Mouse (Mus musculus) c-Kit-positive CD71-negative TER-119-negative erythroid progenitor cells, embryonic 14.5 days (primary cell): ENCODE measurements around the gene Atp6v1b1.

Experiments
- DNase-seq: peaks from one replicate; pipeline ENCODE4 v3.0.0-alpha.2; 2013; ENCODE audit warnings: low read depth

Atp6v1b1 gene

GRCm38 (mm10) chr6:83715461-83716196, 27.2 kb upstream of the Atp6v1b1 start:
- no peak for DNase-seq

GRCm38 (mm10) chr6:83717026-83717425, 25.8 kb upstream of the Atp6v1b1 start:
- no peak for DNase-seq

DNA sequence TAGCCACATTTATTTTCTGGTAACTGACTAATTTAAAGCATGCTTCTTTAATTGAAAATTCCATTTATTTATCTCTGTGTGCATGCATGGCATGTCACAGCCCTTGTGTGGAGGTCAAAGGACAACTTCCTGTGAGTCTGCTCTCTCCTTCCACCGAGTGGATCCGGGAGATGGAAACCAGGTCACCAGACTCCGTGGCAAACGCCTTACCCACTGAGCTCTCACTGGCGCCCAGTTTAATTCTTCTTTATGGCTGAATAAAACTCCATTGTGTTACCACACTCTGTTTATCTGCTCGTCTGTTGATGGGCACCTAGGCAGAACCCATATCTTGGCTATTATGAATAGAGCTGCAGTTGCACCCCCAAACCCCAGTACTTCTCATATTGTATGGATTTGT, 20.3 kb upstream of the Atp6v1b1 start:
- DNase-seq, result no peak

DNA sequence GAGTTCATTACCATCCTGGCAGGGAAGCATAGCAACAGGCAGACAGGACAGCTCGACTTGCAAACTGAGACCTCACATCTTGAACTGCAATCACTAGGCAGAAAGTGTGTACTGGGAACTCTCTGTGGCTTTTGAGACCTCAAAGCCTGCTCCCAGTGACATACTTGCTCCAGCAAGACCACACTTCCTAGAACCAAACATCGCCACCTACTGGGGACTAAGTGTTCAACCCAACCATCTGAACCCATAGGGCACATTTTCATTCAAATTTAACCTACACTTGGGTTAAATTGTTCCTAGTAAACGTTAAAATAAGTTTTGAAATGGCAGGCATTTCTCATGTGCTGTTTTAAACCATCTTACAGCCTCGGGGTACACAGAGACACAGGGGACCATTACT, 15.6 kb upstream of the Atp6v1b1 start:
- DNase-seq, result no peak

DNA sequence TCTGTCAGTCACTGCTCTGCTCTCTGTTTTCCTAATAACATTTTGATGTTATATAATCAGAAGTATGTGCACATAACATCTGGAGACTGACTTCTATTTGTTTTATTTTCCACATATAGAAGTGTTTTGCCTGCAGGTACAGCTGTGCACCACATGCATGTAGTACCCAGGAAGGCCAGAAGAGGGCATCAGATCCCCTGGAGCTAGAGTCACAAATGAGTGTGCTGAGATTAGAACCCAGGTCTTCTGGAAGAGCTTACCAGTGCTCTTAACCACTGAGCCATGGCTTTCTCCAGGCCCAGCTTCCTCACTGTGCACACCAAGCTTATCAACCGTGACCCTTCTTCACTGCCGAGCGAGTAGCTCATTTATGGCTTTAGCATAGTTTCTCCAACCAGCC, 14.3 kb upstream of the Atp6v1b1 start:
- DNase-seq, result no peak

DNA sequence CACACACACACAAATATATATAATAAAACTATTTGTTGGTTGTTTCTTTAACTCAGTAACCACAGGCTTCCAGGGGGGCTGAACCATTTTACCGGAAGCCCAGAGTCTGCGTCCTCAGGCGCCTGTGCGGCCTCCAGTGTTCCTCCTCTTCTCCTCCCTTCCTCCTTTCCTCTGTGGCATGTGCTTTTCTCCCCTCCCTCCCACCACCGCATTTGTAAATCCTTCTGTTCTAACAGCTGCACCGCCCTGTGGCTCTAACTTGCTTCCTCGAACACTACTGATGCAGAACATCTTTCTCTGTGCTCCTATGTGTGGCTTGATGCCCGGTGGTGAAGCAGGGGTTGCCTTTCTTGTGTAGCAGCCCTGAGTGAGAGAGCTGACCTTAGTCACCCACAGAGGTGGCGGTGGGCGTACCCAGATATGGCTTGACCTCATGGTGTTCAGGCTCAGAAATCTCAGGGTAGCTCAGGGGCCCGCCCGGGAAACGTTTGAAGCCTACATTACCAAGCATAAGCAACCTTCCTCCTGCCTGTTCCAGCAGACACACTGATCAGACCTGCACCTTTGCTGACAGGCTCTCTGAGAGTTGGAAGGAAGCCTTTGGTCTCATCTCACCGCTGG, 13.3 kb upstream of the Atp6v1b1 start:
- DNase-seq, result no peak

DNA sequence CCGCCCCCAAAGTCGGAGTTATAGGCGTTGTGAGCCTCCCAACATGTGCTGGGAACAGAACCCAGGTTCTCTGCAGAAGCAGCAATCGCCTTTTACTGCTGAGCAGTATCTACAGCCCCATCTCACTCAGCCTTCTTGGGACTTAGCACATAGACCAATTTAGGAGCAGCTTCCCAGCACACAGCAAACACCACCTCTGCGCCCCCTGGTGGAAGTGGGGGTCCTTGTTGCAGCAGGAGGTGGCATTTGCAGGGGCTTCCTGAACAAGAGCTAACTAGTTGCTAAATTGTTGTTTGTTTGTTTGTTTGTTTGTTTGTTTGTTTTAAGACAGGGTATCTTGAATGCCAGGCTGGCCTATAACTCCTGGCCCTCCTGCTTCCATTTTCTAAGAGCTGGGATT, 11.7 kb upstream of the Atp6v1b1 start:
- peak; percentile 58 for DNase-seq

GRCm38 (mm10) chr6:83737311-83737710, 5.5 kb upstream of the Atp6v1b1 start:
- DNase-seq, result no peak

DNA sequence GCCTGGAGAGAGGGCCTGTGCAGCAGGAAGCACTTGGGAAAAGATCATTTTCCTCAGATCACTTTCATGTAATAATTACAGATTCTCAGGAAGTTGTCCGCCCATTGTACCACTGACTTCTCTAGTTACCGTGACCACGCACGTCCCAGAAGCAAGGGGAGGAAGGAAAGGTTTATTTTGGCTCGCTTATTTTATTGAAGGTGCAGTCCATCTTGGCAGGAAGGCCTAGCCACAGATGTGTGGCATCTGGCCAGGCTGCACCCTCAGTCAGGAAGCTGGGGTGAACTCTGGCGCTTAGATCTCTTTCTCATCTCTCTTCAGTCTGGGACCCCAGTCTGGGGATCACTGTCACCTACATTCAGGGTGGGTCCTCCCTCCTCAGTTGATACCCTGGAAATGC, 4.2 kb upstream of the Atp6v1b1 start:
- no peak for DNase-seq

DNA sequence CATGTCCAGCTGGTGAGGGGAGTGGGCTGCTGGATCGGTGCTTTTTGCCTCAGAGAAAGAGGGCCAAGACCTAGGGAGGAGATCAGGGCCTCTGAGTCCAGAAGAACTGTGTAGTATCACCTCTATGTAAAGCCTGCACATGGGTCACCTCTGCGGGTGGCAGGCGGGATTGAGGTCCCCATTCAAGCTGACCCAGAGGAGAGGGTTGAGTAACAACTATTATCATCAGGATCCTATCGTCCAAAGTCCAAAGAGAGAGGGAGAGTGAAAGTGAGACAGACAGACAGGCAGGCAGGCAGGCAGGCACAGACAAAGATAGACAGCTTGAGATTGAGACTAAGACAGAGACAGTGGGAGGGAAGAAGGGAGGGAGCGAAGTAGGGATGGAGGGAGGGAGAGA, 422 bp downstream of the Atp6v1b1 start:
- no peak for DNase-seq

- no peak for DNase-seq
Measured at GRCm38 (mm10) chr6:83744126-83744525, 1.3 kb downstream of the Atp6v1b1 start.

DNA sequence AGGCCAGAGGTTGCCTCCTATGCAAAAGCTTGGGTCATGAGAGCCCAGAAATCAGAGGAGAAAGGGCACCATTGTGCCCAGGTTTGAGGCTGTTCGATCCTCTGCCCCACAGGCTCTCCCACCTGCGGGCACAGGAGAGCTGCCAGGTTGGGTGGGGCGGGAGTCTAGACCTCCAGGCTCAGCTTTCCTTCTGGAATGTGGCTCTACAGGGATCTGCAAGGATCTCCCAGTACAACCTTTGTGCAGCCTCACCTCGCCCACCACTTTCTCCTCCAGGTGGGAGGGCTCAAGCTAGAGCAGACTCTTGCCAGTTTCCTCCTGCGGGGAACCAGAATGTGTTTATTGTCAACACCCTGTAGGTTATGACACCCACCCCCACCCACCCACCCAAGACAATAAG, 1.8 kb downstream of the Atp6v1b1 start:
- no peak for DNase-seq

DNA sequence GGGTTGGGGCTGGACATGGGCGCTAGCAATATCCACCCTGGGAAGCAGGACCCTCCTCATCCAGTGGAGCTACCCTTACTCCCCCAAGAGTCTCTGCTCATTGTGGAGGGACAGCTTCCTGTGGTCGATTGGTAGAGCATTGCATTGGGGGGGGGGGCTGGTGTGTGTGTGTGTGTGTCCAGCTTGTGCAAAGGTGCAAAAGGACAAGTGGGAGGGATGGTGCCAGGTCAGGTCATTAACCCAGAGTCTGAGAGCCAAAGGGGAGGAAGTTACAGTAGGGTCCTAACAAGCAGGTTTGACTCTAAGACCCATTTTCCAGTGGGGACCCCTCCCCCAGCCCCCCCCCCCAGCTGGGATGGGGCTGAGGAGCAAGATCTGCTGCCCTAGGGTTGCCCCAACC, 2.7 kb downstream of the Atp6v1b1 start:
- no peak for DNase-seq

DNA sequence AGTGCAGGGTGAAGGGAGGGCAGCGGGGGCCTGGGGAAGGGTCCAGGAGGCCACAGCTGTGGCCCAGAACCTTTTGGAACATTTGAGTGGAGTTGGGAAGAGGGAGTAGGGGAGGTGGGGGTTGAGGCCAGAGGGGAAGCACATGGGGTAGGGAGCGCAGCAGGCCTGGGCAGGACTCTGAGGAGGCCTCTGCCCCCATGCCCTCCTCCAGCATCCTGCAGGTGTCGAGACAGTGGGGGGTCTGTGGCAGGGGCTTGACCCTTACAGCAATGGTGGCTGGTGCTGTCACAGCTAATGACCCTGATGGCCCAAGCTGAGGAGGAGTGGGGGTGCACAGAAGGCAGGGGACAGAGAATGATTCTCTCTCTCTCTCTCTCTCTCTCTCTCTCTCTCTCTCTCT, 6.5 kb downstream of the Atp6v1b1 start:
- no peak for DNase-seq

DNA sequence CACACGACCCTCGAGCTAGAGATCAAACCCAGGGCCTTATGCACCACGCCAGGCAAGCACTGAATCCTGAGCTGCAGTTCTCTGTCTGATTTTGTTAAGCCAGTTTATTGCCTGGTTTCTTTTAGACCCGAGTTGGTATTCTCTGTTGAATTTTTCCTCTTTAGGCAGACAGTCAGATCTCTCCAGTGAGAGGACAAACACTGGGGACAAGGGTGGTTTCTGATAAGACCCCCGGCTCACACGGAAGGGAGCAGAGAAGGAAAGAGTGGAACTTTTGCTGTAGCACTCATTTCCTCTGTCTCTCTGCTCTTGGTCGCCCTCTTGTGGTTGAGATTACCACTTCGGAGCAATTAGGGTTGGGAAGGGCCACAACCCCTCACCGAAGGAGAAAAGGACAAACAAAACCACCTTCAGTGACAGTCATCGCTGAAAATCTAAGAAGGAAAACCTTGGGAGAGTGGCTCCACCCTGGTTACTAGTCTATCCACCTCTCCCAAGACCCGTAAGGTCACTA, 7.4 kb downstream of the Atp6v1b1 start:
- peak; percentile 44 for DNase-seq

DNA sequence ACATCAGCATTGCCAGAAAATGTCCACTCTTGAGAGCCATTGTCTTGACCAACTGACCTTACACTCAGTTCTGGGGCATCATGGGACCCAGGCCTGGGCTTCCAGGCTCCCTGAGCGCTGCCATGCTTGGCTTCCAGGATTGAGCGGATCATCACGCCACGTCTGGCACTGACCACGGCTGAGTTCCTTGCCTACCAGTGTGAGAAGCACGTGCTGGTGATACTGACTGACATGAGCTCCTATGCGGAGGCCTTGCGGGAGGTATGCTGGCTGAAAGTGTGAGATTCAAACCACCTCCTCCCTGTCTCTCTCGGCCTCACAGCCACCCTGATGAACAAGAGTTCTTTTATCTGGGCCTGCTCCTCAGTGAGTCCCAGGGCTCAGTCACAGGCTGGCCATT, 13.3 kb downstream of the Atp6v1b1 start:
- no peak for DNase-seq

GRCm38 (mm10) chr6:83762344-83762743, 19.6 kb downstream of the Atp6v1b1 start, which contains the start of gene Ankrd53:
Gene Ankrd53 (plus strand): TSS chr6:83762644.
- DNase-seq, result no peak

DNA sequence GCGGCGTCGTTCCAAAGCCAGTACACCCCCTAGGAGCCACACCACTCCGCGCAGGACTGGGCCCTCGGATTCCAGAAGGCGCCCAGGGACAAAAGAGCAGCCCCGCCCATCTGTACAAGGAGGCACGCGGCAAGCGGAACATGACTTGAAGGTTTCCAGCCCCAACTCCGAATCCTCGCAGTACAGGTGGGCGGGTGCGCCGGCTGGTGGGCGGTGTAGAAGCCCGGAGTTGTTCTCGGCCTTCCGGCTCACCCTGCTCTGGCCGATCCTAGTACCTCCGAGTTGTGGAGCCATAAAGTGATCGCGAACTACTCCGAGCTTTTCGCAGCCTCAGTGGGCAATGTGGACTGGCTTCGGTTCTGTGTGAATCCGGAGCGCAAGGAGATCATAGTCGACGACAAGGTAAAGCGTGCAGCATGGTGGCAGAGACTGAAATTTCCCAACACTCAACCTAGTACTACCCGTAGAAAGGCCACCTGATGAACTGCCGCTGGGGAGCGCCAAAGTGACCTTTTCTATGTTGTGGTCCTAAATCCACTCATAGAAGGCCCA, 20.2 kb downstream of the Atp6v1b1 start:
- peak; percentile 12 for DNase-seq

GRCm38 (mm10) chr6:83766982-83767381, 24.2 kb downstream of the Atp6v1b1 start:
- no peak for DNase-seq

DNA sequence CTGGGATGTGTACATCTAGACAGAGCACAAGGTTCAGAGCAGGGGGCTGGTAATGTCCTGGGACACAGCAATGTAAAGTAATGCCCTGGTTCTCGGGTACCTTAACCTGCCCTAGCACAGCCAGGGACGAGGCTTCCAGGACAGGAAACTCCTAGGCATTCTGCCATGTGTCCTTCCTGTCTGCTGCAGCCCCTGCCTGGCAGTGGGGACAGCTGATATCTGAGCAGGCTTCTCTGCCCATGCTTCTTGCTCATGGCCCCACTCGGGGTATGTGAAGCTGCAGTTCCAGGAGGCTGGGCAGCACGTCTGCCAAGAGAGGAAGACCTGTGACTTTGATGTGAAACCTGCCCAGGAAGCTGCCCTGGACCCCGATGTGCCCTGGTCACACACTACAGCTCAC, 25.7 kb downstream of the Atp6v1b1 start:
- no peak for DNase-seq

DNA sequence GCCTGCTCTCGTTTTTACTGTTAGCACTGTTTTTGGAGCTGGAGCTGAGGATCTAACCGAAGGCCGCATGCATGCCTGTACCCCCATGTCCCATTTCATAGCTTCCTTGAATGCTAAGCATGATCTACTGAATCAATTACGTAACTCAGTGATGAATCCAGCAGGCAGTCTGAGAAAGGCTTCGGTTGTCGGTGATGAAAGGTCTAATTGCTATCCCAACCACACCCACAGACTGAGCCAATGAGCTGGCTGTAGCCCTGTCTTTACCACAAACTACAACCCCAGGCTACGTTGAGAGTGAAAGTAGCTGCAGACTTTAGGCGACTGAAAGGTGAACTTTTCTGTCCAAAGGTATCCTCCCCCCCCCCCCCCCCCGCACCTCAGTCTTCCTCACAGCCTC, 31.3 kb downstream of the Atp6v1b1 start:
- DNase-seq, result no peak

DNA sequence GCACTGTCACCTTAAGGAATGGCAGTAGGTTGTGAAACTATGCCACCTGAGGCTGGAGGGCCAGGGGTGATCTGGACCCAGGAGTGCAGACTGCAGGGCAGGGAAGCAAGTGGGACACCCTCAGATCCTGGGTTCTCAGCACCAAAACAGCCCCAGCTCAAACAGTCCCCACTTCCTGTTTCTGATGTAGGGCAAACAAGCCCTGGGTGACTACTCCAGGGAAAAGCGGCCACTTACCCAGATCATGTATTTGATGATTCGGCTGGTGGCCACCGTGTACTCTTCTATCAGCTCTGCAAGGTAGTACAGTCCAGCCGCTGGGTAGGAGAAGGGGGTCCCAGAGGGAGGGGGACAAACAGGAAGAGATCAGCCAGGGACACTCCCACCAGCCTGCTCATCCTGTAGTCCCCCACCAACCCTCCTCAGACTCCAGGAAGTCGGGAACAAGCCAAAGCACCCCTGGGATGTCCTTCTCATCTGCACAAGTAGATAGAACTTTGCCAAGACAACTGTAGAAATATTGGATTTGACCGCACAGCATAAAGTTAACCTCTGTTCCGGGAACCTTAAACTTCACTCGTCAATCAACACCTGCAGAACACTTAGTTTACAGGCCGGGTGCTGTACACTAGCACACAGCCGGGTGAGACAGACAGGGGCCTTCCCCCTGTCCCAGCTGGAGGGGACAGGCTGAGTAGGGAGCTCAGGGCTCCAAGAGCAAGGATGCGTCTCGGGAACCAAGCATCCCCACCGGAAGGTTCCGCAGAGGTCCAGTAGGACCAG, 32.2 kb downstream of the Atp6v1b1 start:
- DNase-seq, result peak; percentile 13
